Mouse (Mus musculus) CH12.LX (cell line): ENCODE measurements around the gene Gm37240.

Experiments used
- BHLHE40 ChIP-seq: IDR thresholded peaks from 2 replicates; pipeline ENCODE4 v1.6.1; 2011; ENCODE audit warnings: mild to moderate bottlenecking, low read depth, low read length, improper control_type of control experiment
- CTCF ChIP-seq, 2 experiments: IDR thresholded peaks in 1 of 2; conservative IDR thresholded peaks in 1 of 2; 2 replicates each; pipeline ENCODE4 v1.5.1; 2011 to 2012; ENCODE audit warnings: low read depth in 2 of 2, low read length in 2 of 2, improper control_type of control experiment in 1 of 2, inconsistent platforms in 1 of 2, mild to moderate bottlenecking in 1 of 2, moderate library complexity in 1 of 2
- GABPA ChIP-seq: IDR thresholded peaks from 2 replicates; pipeline ENCODE4 v1.6.1; 2012; ENCODE audit warnings: low read depth, low read length, improper control_type of control experiment, inconsistent platforms; ENCODE audit not compliant: insufficient replicate concordance
- NRF1 ChIP-seq: IDR thresholded peaks from 2 replicates; pipeline ENCODE4 v1.6.1; 2014; ENCODE audit warnings: low read depth, mild to moderate bottlenecking, inconsistent platforms, low read length, improper control_type of control experiment, moderate library complexity
- POLR2A ChIP-seq: IDR thresholded peaks from 2 replicates; pipeline ENCODE4 v1.6.1; 2011; ENCODE audit warnings: low read depth, mild to moderate bottlenecking, improper control_type of control experiment, low read length

- TF ChIP-seq CTCF (conservative IDR thresholded peaks at IDR 0.05 in 1 of 2, IDR thresholded peaks at IDR 0.05 in 1 of 2; ENCODE audit: low read depth in 2 of 2, low read length in 2 of 2) (no peak), BHLHE40 (peak; percentile 63), NRF1 (no peak), POLR2A (no peak), GABPA (no peak)
Measured at GRCm38 (mm10) chr3:85057245-85057644, 830.1 kb downstream of the Gm37240 start.
